Mouse (Mus musculus) liver, embryonic 14.5 days (tissue): Measurements from ENCODE around the gene Lrsam1.

Source experiments
- CTCF ChIP-seq: IDR thresholded peaks from 2 replicates; pipeline ENCODE4 v1.5.1; 2016; ENCODE audit warnings: antibody characterized with exemption, low read depth, control low read depth
- EP300 ChIP-seq: IDR thresholded peaks from 2 replicates; pipeline ENCODE4 v1.6.1; 2016; ENCODE audit warnings: antibody characterized with exemption, low read depth

- no peak for TF ChIP-seq CTCF
- TF ChIP-seq EP300, result no peak
Observed at GRCm38 (mm10) chr2:32902126-32902525, 59.3 kb downstream of the Lrsam1 start.
